Mouse (Mus musculus) left cerebral cortex, adult 8-10 months (tissue): Measurements from ENCODE around the gene Ube2ql1. TPM values are rescaled to one million over a fixed set of nuclear protein-coding genes. Genes with fewer than 3 reads are reported as not detected.
A peak's percentile ranks its signal among the peaks of the same experiment; 100 is the strongest.

Experiments
- DNase-seq, 2 experiments: peaks; one replicate each; pipeline ENCODE4 v3.0.0; 2022; ENCODE audit warnings: low spot score in 2 of 2
- total RNA-seq, 4 experiments: library from RNA; stranded (reverse); gene quantifications; 2 replicates each; pipeline ENCODE4 v1.2.4; 2022

Ube2ql1 gene
- total RNA-seq, 4 experiments from 2014 or later = 163 to 170 (median 167) TPM

DNA sequence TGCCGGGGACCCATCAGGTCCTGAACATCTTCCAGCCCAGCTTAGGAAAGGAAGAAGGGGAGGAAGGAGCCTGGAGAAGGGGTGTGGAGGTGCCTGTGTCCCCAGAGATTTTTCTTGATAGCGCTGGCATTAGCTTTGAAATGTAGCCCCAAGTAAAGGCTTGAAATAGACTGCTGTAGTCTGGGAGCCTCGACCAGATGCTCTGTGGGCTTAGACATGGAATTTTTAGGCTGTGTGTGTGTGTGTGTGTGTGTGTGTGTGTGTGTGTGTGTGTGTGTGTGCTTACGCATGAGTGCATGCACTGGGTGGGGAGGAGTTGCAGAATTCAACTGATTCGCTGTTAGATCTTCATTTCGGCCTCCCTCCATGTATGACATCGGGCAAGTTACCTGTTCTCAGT, 31.5 kb downstream of the Ube2ql1 start:
- DNase-seq = no peak

DNA sequence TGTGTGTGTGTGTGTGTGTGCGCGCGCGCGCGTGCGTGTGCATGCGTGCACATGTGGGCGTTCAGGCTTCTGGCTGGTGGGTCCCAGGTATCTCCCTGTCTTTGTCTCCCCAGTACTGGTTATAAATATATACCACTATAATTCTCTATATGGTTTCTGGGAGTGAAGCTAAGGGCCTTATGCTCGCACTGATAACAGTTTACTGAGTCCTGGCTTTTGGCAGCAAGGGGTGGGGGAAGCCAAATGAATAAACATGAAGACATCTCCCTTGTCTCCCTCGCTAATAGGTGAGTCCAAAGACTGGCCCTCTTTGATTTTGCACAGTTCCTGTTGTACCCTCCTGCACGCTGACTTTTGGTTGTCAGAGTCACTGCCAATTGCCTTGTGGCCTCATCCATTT, 32.2 kb downstream of the Ube2ql1 start:
- DNase-seq = no peak

DNA sequence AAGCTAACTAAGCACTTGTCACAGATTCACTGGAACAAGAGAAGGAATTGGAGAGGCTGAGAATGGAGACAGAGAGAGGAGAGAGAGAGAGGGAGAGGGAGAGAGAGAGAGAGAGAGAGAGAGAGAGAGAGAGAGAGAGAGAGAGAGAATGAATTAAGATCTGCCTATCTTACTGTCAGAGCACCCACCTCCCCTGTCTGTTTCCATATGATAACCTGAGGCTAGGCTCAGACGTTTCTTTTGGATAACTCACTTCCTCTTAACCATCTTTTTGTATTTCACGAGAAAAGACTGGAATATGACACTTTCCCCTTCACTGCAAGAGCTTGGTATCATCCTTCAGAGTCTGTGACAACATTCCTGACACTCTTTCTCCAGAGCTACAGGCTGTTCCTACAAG, 32.8 kb downstream of the Ube2ql1 start:
- DNase-seq = no peak

- DNase-seq = no peak
Measured at GRCm38 (mm10) chr13:69703505-69703904, 36.2 kb downstream of the Ube2ql1 start.

DNA sequence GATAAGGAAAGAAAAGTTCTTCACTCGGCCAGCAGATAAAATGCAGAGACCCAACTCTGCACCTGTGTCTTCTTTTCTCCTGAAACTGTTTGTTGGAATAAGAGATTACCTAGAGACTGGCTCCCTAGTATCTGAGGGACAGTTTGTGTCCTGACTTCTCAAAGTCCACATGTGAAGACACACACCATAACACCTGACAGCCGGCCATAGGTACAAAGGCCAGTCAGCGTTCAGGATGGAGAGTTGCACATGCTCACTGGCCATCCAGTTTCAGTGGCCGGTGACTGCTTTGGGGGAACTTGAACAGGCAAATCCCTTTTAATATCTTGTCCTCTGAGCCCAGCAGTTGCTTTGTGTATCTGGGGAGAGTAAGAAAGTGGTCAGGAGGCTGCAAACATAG, 38.3 kb downstream of the Ube2ql1 start:
- no peak for DNase-seq

DNA sequence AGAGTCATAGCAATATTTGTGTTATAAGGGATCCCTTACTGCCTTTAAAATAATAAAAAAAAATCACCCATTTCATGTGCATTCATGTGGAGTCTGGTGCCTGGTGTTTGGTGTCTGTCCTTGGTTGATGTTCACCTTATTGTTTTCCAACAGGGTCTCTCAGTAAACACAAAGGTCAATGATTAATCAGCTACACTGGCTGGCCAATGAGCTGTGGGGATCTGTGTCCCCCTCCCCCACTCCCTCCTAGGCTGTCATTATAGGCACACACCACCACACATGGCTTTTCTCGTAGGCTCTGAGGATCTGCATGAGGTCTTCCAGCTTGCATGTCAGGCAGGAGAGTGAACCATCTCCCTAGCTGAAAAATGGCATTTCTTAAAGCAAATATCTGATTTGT, 38.9 kb downstream of the Ube2ql1 start:
- DNase-seq = no peak

- DNase-seq = peak; percentile 71 to 83
Measured at GRCm38 (mm10) chr13:69696333-69696991, 43.2 kb downstream of the Ube2ql1 start.

GRCm38 (mm10) chr13:69691074-69691473, 48.6 kb downstream of the Ube2ql1 start:
- DNase-seq = peak in 1 of 2 experiments; percentile 67

GRCm38 (mm10) chr13:69687023-69687422, 52.7 kb downstream of the Ube2ql1 start:
- no peak for DNase-seq

DNA sequence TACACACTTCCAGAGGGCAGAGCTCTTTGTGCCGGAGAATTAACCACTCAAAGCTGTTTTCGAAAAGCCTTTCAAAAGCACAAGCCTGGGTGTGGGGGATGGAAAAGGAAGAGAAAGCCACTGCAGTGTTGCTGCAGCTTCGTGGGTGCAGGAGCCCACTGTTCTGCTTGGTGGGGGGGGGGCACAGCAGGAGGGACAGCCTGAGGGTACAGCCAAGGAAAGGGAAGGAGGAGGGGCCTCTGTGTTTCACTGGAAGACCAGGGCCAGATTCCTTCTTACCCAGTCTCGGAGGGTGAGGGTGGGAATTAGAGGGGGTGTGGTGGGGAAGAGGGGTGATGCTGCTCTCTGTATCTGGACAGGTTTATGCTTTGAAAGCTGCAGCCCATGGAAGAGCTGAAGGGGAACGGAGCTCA, 54.3 kb downstream of the Ube2ql1 start:
- DNase-seq = no peak

GRCm38 (mm10) chr13:69673921-69674618, 65.6 kb downstream of the Ube2ql1 start:
- DNase-seq = peak in 1 of 2 experiments; percentile 0

- DNase-seq = peak in 1 of 2 experiments; percentile 2
Measured at GRCm38 (mm10) chr13:69673197-69673920, 66.3 kb downstream of the Ube2ql1 start.

- peak in 1 of 2 experiments; percentile 3 for DNase-seq
Measured at GRCm38 (mm10) chr13:69672565-69672964, 67.1 kb downstream of the Ube2ql1 start.

GRCm38 (mm10) chr13:69672121-69672520, 67.6 kb downstream of the Ube2ql1 start:
- peak in 1 of 2 experiments; percentile 4 for DNase-seq

GRCm38 (mm10) chr13:69654508-69654907, 85.2 kb downstream of the Ube2ql1 start:
- no peak for DNase-seq

Other genes with a start within 250 kb of the Ube2ql1 start
- 10 to 100 TPM; 73.7 to 94.6 (median 86.7) TPM for gene Nsun2, start 206.1 kb downstream of the Ube2ql1 start, total RNA-seq
- 10 to 100 TPM; 40.9 to 45.1 (median 44.2) TPM for gene Tent4a, start 205.3 kb downstream of the Ube2ql1 start, total RNA-seq
- 1 to 10 TPM; 8.4 to 8.7 (median 8.5) TPM for gene Srd5a1, start 128.4 kb downstream of the Ube2ql1 start, total RNA-seq
- 10 to 100 TPM; 45.1 to 50.6 (median 47.1) TPM for gene Med10, start 62.5 kb upstream of the Ube2ql1 start, total RNA-seq